Mouse (Mus musculus): ENCODE results near the gene Tmem211. TPM values are rescaled to one million over a fixed set of nuclear protein-coding genes. Genes with fewer than 3 reads are reported as not detected.

The Tmem211 gene
- polyA plus RNA-seq, 2 experiments, result not detected

DNA sequence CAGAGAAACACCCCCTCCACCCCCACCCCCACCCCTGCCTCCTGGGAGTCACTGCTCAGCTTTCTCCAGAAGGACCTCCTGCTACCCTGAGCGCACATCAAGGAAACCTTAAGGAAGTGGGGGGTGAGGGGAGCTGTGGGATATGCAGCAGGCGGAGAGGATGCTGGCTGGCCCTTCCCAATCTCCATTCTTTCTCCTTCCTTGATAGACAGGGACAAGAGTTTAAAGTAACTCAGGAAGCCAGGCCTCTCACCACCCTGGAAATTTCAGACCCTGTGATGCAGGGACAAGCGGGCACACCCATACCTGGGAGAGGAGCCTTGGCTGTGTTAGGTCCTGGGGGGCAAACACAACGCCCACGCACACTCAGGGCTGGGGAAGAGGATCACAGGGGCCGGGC is 16.4 kb upstream of the Tmem211 start:
- no peak overlapping the region for H3K4me3 ChIP-seq (ENCODE audit: insufficient read depth in 1 of 2, low read depth in 2 of 2, low read length in 2 of 2)
- no peak overlapping the region for H3K27ac ChIP-seq
- no peak for DNase-seq (ENCODE audit: low read depth in 3 of 3, low spot score in 3 of 3)
- peaks cover 2 to 14% of the 10 kb centered on the region in 2 experiments; a peak in 2 of 4 replicates for H3K4me1 ChIP-seq (replicated peaks; ENCODE audit: control insufficient read depth in 2 of 2, insufficient read depth in 2 of 2, low read length in 1 of 2)
- no peaks in the 10 kb centered on the region for H3K9me3 ChIP-seq (ENCODE audit: control insufficient read depth, low read length)
- no peaks in the 10 kb centered on the region for H3K27me3 ChIP-seq (ENCODE audit: control insufficient read depth, insufficient read depth, low read length)
- TF ChIP-seq CTCF (IDR thresholded peaks at IDR 0.05; ENCODE audit: low read depth) (no peak), EP300 (IDR thresholded peaks at IDR 0.05; ENCODE audit: low read depth) (no peak)
- 59% methylated on average over 6 of the region's 6 CpGs for WGBS (ENCODE audit: insufficient replicate concordance)
- no peak overlapping the region for H3K9ac ChIP-seq (replicated peaks)
- no peaks in the 10 kb centered on the region for H3K36me3 ChIP-seq (replicated peaks; ENCODE audit: control insufficient read depth, insufficient read depth, low read depth)
- H3K4me2 ChIP-seq (ENCODE audit: low read depth), result no peak overlapping the region
- 0 out of 2 replicates have a peak, but pooled peaks have one; percentile 12 for ATAC-seq (ENCODE audit: insufficient read depth)

DNA sequence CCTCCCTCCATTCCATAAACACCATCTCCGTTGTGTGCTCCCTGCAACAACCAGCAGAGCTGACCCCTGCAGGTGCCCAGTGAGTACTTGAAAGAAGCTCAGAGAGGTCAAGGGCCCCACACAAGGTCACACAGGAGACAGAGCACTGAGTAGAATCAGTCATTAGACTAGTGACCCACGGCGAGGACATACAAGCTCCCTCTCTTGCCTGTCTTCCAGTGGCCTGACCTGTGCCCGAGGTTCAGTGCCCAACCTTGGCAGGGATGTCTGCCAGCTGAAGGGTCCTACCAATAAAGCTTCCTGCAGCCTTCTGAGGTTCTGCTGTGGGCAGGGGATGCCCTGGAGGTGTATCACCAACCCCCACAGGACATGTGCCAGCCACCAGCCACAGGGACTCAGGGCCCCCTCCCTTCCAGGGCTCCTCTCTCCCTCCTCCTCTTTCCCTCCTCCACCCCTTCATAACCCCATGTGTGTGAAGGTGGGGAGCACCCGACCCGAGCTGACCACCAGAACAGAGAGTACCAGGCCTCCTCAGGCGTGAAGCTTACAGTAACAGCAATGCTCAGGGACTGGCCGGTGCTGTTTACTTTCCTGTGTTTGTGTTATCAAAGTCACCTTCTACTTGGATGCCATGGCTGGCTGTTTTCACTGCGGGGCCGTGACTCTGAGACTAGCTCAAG is 14.4 kb upstream of the Tmem211 start:
- Histone ChIP-seq H3K36me3 (replicated peaks; ENCODE audit: control insufficient read depth, insufficient read depth, low read depth) (no peaks in the 10 kb centered on the region), H3K9me3 (ENCODE audit: control insufficient read depth, low read length) (no peaks in the 10 kb centered on the region), H3K4me3 (ENCODE audit: insufficient read depth in 1 of 2, low read depth in 2 of 2, low read length in 2 of 2) (no peak overlapping the region), H3K9ac (replicated peaks) (no peak overlapping the region), H3K27me3 (ENCODE audit: control insufficient read depth, insufficient read depth, low read length) (no peaks in the 10 kb centered on the region), H3K4me2 (ENCODE audit: low read depth) (no peak overlapping the region), H3K4me1 (replicated peaks; ENCODE audit: control insufficient read depth in 2 of 2, insufficient read depth in 2 of 2, low read length in 1 of 2) (peaks cover 0 to 7% of the 10 kb centered on the region in 2 experiments; a peak in 2 of 4 replicates), H3K27ac (no peak overlapping the region)
- TF ChIP-seq EP300 (IDR thresholded peaks at IDR 0.05; ENCODE audit: low read depth) (no peak), CTCF (IDR thresholded peaks at IDR 0.05; ENCODE audit: low read depth) (no peak)
- ATAC-seq (ENCODE audit: insufficient read depth) (no peak), DNase-seq (ENCODE audit: low read depth in 3 of 3, low spot score in 3 of 3) (no peak)
- WGBS (ENCODE audit: insufficient replicate concordance), result 65% methylated on average over 10 of the region's 10 CpGs

DNA sequence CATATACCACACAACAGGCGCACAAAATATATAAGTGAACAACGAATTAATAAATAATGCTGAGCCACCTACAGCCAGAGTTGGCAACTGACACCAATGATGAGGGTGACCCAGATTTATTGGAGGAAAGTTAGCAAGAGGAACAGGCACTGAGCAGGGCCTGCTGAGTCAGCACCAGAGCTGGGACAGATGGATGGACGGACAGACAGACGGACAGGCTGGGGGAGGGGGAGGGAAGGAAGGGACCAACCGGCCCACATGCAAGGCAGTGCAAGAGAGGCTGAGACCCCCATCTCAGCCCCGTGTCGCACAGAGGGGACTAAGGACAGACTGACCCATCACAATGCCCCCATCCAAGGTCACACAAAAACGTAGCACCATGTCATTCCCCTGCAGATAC is 12.7 kb upstream of the Tmem211 start:
- H3K4me1 ChIP-seq (replicated peaks; ENCODE audit: control insufficient read depth in 2 of 2, insufficient read depth in 2 of 2, low read length in 1 of 2), result peaks cover 0 to 4% of the 10 kb centered on the region in 2 experiments; a peak in 1 of 4 replicates
- H3K9ac ChIP-seq (replicated peaks), result no peak overlapping the region
- DNase-seq (ENCODE audit: low read depth in 3 of 3, low spot score in 3 of 3) (no peak), ATAC-seq (ENCODE audit: insufficient read depth) (no peak)
- H3K36me3 ChIP-seq (replicated peaks; ENCODE audit: control insufficient read depth, insufficient read depth, low read depth), result no peaks in the 10 kb centered on the region
- no peak overlapping the region for H3K4me2 ChIP-seq (ENCODE audit: low read depth)
- H3K4me3 ChIP-seq (ENCODE audit: insufficient read depth in 1 of 2, low read depth in 2 of 2, low read length in 2 of 2), result no peak overlapping the region
- no peaks in the 10 kb centered on the region for H3K27me3 ChIP-seq (ENCODE audit: control insufficient read depth, insufficient read depth, low read length)
- 55% methylated on average over 8 of the region's 8 CpGs for WGBS (ENCODE audit: insufficient replicate concordance)
- no peak overlapping the region for H3K27ac ChIP-seq
- TF ChIP-seq EP300 (IDR thresholded peaks at IDR 0.05; ENCODE audit: low read depth) (no peak), CTCF (IDR thresholded peaks at IDR 0.05; ENCODE audit: low read depth) (no peak)
- no peaks in the 10 kb centered on the region for H3K9me3 ChIP-seq (ENCODE audit: control insufficient read depth, low read length)

DNA sequence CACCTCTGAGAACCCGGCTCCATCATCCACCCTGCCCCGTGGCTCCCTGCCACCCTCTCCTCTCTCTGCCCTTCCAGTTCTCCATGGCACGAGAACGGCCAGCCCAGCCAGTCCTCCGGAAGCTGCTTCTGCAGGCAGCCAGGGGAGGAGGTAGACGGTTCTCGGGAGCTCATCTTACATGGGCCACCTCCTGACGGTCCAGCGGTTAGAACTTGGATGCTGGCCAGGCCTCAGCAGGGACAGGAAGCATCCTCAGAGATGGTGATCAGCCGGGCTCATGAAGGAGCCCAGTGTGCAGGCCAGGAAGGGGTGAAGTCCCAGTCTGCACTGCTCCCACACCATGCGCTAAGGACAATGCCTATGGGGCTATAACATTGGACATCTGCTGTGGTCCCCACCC is 12.3 kb upstream of the Tmem211 start:
- Histone ChIP-seq H3K4me2 (ENCODE audit: low read depth) (no peak overlapping the region), H3K36me3 (replicated peaks; ENCODE audit: control insufficient read depth, insufficient read depth, low read depth) (no peaks in the 10 kb centered on the region), H3K27ac (no peak overlapping the region), H3K4me1 (replicated peaks; ENCODE audit: control insufficient read depth in 2 of 2, insufficient read depth in 2 of 2, low read length in 1 of 2) (peaks cover 0 to 3% of the 10 kb centered on the region in 2 experiments; a peak in 1 of 4 replicates), H3K9ac (replicated peaks) (no peak overlapping the region), H3K9me3 (ENCODE audit: control insufficient read depth, low read length) (no peaks in the 10 kb centered on the region), H3K4me3 (ENCODE audit: insufficient read depth in 1 of 2, low read depth in 2 of 2, low read length in 2 of 2) (no peak overlapping the region), H3K27me3 (ENCODE audit: control insufficient read depth, insufficient read depth, low read length) (no peaks in the 10 kb centered on the region)
- ATAC-seq (ENCODE audit: insufficient read depth) (no peak), DNase-seq (ENCODE audit: low read depth in 3 of 3, low spot score in 3 of 3) (no peak)
- 57% methylated on average over 11 of the region's 11 CpGs for WGBS (ENCODE audit: insufficient replicate concordance)
- TF ChIP-seq CTCF (IDR thresholded peaks at IDR 0.05; ENCODE audit: low read depth) (no peak), EP300 (IDR thresholded peaks at IDR 0.05; ENCODE audit: low read depth) (no peak)

DNA sequence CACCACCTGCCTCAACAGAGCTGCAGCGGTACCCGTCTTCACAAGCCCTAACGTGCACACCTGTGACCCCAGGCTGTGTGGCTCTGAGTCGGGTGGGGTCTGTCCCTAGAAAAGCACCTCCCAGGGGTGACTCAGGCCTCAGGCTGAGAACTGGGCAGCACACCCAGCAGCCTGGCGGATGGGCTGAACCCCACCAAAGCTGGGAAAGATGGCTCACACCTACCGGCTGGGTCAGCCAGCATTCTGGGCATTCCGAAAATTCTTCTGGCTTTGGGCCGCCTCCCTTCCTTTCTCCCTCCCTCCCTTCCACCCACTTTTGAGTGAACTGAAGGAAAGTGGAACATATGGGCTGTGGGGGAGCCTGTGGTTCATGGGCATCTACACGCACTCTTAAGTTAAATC is 11.1 kb upstream of the Tmem211 start:
- H3K27ac ChIP-seq, result no peak overlapping the region
- WGBS (ENCODE audit: insufficient replicate concordance), result 76% methylated on average over 9 of the region's 9 CpGs
- H3K4me2 ChIP-seq (ENCODE audit: low read depth), result no peak overlapping the region
- ATAC-seq (ENCODE audit: insufficient read depth) (no peak), DNase-seq (ENCODE audit: low read depth in 3 of 3, low spot score in 3 of 3) (no peak)
- H3K9ac ChIP-seq (replicated peaks), result no peak overlapping the region
- H3K9me3 ChIP-seq (ENCODE audit: control insufficient read depth, low read length), result no peaks in the 10 kb centered on the region
- H3K4me3 ChIP-seq (ENCODE audit: insufficient read depth in 1 of 2, low read depth in 2 of 2, low read length in 2 of 2), result no peak overlapping the region
- H3K36me3 ChIP-seq (replicated peaks; ENCODE audit: control insufficient read depth, insufficient read depth, low read depth), result no peaks in the 10 kb centered on the region
- no peak for TF ChIP-seq CTCF (IDR thresholded peaks at IDR 0.05; ENCODE audit: low read depth)
- no peak for TF ChIP-seq EP300 (IDR thresholded peaks at IDR 0.05; ENCODE audit: low read depth)
- peaks cover under 1% of the 10 kb centered on the region; the same call in 1 of the 2 replicates for H3K27me3 ChIP-seq (ENCODE audit: control insufficient read depth, insufficient read depth, low read length)
- 0 out of 4 replicates have a peak, but pooled peaks cover 0 to 3% of the 10 kb centered on the region in 2 experiments for H3K4me1 ChIP-seq (replicated peaks; ENCODE audit: control insufficient read depth in 2 of 2, insufficient read depth in 2 of 2, low read length in 1 of 2)
